Mouse (Mus musculus) heart, embryonic 10.5 days (tissue): ENCODE data around the gene Rgs6. TPM values are rescaled to one million over a fixed set of nuclear protein-coding genes. Genes with fewer than 3 reads are reported as not detected.

Source experiments
- DNase-seq: peaks from one replicate; pipeline ENCODE4 v3.0.0-alpha.2; 2017; ENCODE audit warnings: low spot score
- H3K27ac ChIP-seq: fragments of 300-500 bp; sonication (generic); 2 replicates; pipeline ENCODE4 v1.5.1; 2016; ENCODE audit warnings: mild to moderate bottlenecking
- H3K27me3 ChIP-seq: fragments of 300-500 bp; sonication (generic); 2 replicates; pipeline ENCODE4 v1.6.1; 2016; ENCODE audit warnings: mild to moderate bottlenecking; ENCODE audit not compliant: poor library complexity, insufficient read depth, severe bottlenecking
- H3K36me3 ChIP-seq: fragments of 300-500 bp; sonication (generic); 2 replicates; pipeline ENCODE4 v1.6.1; 2016; ENCODE audit warnings: mild to moderate bottlenecking, moderate library complexity
- H3K4me1 ChIP-seq: fragments of 300-500 bp; sonication (generic); 2 replicates; pipeline ENCODE4 v1.6.1; 2016; ENCODE audit warnings: mild to moderate bottlenecking
- H3K4me3 ChIP-seq: fragments of 300-500 bp; sonication (generic); 2 replicates; pipeline ENCODE4 v1.5.1; 2016; ENCODE audit warnings: mild to moderate bottlenecking, moderate library complexity
- H3K9me3 ChIP-seq: fragments of 300-500 bp; sonication (generic); 2 replicates; pipeline ENCODE4 v1.6.1; 2016; ENCODE audit warnings: mild to moderate bottlenecking, moderate library complexity
- WGBS: fragments of 180-500 bp; shearing (Covaris S2); methylation state at CpG from one replicate; pipeline ENCODE4 v1.1.7; 2016; 5-methylcytosine and 5-hydroxymethylcytosine counted together
- polyA plus RNA-seq: library from polyadenylated mRNA; unstranded; fragments of >200 nt; fragmentation: Nextera tagmentation; extraction: Ambion mirVana; gene quantifications from 2 replicates; pipeline ENCODE4 v1.2.1, GENCODE M21; 2016

The Rgs6 gene
- polyA plus RNA-seq, 1 experiment from 2014 or later: 8.3 TPM

DNA sequence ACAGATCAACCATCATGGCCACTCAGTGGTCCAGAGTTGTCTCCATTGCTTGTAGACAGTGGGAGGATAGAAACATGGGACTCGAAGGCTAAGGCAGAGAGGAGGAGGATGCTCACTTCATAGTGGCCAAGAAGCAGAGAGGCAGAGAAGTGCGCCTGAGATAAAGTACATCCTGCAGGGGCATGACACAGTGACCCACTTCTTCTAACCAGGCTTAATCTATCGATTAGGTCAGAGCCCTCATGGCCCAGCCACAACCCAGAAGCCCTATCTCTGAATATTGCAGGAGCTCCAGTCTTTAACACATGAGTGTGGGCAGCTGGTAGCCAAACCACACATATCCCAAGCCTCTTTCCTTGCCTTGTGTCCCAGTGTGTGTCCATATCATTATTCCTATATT lies 385.7 kb downstream of the Rgs6 start:
- Histone ChIP-seq H3K4me1 (0 out of 2 replicates have a peak, but pooled peaks cover 4% of the 10 kb centered on the region), H3K9me3 (no peaks in the 10 kb centered on the region), H3K27ac (no peak overlapping the region), H3K4me3 (no peak overlapping the region), H3K36me3 (no peaks in the 10 kb centered on the region), H3K27me3 (no peaks in the 10 kb centered on the region)
- peak; percentile 57 for DNase-seq
- WGBS: 89% methylated on average over 3 of the region's 3 CpGs

DNA sequence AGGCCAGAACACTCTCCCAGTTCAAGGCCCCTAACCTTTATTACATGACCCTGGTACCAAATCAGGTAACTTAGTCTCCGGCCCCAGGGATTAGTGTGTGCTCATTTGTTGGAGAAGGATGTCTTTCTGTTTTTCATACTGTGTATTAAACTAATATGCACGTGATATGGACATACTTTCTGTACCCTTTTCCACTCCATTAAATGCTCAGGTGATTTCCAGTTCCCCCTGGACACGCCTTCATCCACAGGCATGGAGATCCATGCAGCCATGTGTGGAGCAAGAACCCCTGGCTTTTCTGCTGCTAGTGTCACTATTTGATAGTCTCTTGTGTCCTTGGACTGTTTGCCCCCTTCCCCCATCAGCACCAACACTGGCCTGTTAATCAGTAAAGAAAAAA lies 390.2 kb downstream of the Rgs6 start:
- H3K4me3 ChIP-seq: no peak overlapping the region
- H3K27ac ChIP-seq: no peak overlapping the region
- no peaks in the 10 kb centered on the region for H3K36me3 ChIP-seq
- H3K9me3 ChIP-seq: no peaks in the 10 kb centered on the region
- no peaks in the 10 kb centered on the region for H3K4me1 ChIP-seq
- no peak for DNase-seq
- no peaks in the 10 kb centered on the region for H3K27me3 ChIP-seq
- 75% methylated on average over 3 of the region's 3 CpGs for WGBS

- no peaks in the 10 kb centered on the region for H3K9me3 ChIP-seq
- no peaks in the 10 kb centered on the region for H3K36me3 ChIP-seq
- H3K27me3 ChIP-seq: no peaks in the 10 kb centered on the region
- DNase-seq: no peak
- WGBS: 83% methylated on average over 4 of the region's 4 CpGs
- no peak overlapping the region for H3K27ac ChIP-seq
- H3K4me1 ChIP-seq: no peaks in the 10 kb centered on the region
- H3K4me3 ChIP-seq: no peak overlapping the region
These were observed 394.6 kb downstream of the Rgs6 start for GRCm38 (mm10) chr12:82982716-82983115.

- Histone ChIP-seq H3K27ac (no peak overlapping the region), H3K4me3 (no peak overlapping the region), H3K4me1 (0 out of 2 replicates have a peak, but pooled peaks cover 3% of the 10 kb centered on the region), H3K27me3 (no peaks in the 10 kb centered on the region), H3K9me3 (no peaks in the 10 kb centered on the region), H3K36me3 (no peaks in the 10 kb centered on the region)
- DNase-seq: no peak
- WGBS: 83% methylated on average over 8 of the region's 8 CpGs
These were observed 397.2 kb downstream of the Rgs6 start for GRCm38 (mm10) chr12:82985300-82985699.

DNA sequence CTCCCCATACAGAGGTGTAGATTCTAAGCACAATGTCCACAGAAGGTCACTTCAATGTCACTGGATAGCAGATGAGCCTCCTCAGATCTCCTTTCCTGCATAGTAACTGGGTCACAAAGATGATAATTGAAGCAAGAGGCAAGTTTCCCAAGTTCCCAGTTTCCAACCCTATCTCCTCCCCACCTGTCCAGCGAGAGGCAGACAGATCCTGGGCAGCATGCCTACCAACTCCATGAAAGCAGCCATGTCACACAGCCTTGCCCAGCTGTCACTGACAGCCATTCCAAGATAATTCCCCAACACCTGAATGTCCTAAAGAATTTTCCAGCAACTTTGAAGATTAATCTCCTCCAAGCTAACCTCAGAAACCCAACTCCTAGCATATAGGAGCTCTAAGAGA lies 399.6 kb downstream of the Rgs6 start:
- no peaks in the 10 kb centered on the region for H3K9me3 ChIP-seq
- peaks cover 7% of the 10 kb centered on the region; the same call in 1 of the 2 replicates for H3K4me1 ChIP-seq
- no peak overlapping the region for H3K4me3 ChIP-seq
- no peaks in the 10 kb centered on the region for H3K27me3 ChIP-seq
- no peaks in the 10 kb centered on the region for H3K36me3 ChIP-seq
- no peak overlapping the region for H3K27ac ChIP-seq
- 52% methylated on average over 1 of the region's 1 CpGs for WGBS
- DNase-seq: no peak

- no peak overlapping the region for H3K27ac ChIP-seq
- H3K27me3 ChIP-seq: no peaks in the 10 kb centered on the region
- no peaks in the 10 kb centered on the region for H3K9me3 ChIP-seq
- no peak overlapping the region for H3K4me3 ChIP-seq
- WGBS: 43% methylated on average over 4 of the region's 4 CpGs
- H3K4me1 ChIP-seq: peaks cover 4% of the 10 kb centered on the region; the same call in 1 of the 2 replicates
- no peak for DNase-seq
- H3K36me3 ChIP-seq: no peaks in the 10 kb centered on the region
These were observed 405.8 kb downstream of the Rgs6 start for GRCm38 (mm10) chr12:82993905-82994304.

DNA sequence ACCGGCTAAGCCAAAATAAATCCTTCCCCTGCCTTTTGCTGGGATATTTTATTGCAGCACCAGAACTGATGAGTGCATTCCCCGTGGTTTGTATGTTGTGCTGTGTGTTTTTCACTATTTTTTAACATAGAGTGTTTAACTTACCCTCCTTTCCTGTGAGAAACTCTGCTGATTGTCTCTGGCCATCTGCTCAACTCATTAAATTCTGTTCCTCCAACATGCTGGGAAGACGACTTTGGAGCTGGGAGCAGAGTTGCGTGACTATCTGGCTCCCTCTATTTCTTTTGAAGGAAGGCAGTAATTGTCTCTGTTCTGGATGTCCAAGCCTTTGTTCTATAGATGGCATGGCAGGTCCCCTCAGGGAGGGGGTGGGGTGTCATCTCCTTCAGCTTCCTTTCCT lies 408.7 kb downstream of the Rgs6 start:
- WGBS: 54% methylated on average over 4 of the region's 4 CpGs
- Histone ChIP-seq H3K27me3 (no peaks in the 10 kb centered on the region), H3K36me3 (no peaks in the 10 kb centered on the region), H3K9me3 (no peaks in the 10 kb centered on the region), H3K27ac (no peak overlapping the region), H3K4me1 (no peaks in the 10 kb centered on the region), H3K4me3 (no peak overlapping the region)
- no peak for DNase-seq

- H3K27me3 ChIP-seq: no peaks in the 10 kb centered on the region
- no peaks in the 10 kb centered on the region for H3K36me3 ChIP-seq
- no peaks in the 10 kb centered on the region for H3K9me3 ChIP-seq
- H3K27ac ChIP-seq: no peak overlapping the region
- DNase-seq: no peak
- no peak overlapping the region for H3K4me3 ChIP-seq
- 87% methylated on average over 10 of the region's 10 CpGs for WGBS
- no peaks in the 10 kb centered on the region for H3K4me1 ChIP-seq
These were observed 410.7 kb downstream of the Rgs6 start for GRCm38 (mm10) chr12:82998682-82999332.

DNA sequence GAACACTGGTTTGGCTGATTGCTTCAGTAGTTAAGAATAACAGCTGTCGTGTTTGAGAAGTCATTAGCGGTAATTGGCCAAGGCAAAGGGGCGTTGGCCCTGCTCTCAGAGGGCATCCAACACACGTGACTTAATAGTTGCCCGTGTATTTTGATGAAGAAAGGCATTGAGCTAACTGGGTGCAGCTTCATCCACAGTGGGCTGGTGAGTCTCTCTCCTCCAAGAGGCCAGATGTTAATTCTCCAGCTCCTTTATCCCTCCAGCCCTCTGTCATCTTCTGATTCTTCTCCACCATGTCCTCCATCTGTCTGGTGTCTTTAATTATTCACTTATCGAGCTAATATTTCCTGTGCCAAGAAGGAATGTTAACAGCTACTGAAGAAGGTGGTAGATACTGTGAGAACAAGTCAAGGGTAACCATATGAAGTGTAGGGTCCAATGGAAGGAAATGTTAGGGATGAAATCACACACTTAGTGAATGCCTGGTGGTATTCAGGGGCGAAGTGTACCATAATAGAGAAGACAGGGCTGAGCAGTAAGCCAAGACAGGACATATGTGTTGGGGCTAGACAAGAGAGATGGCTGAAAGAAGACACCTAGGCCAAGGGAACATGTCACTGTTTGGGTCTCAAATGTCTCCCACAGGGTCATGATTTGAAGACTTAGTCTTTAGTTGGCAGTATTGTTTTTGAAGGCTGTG lies 411.4 kb downstream of the Rgs6 start:
- no peak overlapping the region for H3K27ac ChIP-seq
- H3K27me3 ChIP-seq: no peaks in the 10 kb centered on the region
- 83% methylated on average over 7 of the region's 7 CpGs for WGBS
- no peaks in the 10 kb centered on the region for H3K36me3 ChIP-seq
- H3K4me1 ChIP-seq: no peaks in the 10 kb centered on the region
- DNase-seq: no peak
- no peak overlapping the region for H3K4me3 ChIP-seq
- no peaks in the 10 kb centered on the region for H3K9me3 ChIP-seq

- no peak overlapping the region for H3K27ac ChIP-seq
- H3K9me3 ChIP-seq: no peaks in the 10 kb centered on the region
- no peaks in the 10 kb centered on the region for H3K4me1 ChIP-seq
- 85% methylated on average over 11 of the region's 11 CpGs for WGBS
- DNase-seq: no peak
- no peaks in the 10 kb centered on the region for H3K36me3 ChIP-seq
- H3K27me3 ChIP-seq: no peaks in the 10 kb centered on the region
- H3K4me3 ChIP-seq: no peak overlapping the region
These were observed 412.0 kb downstream of the Rgs6 start for GRCm38 (mm10) chr12:83000033-83000570.

DNA sequence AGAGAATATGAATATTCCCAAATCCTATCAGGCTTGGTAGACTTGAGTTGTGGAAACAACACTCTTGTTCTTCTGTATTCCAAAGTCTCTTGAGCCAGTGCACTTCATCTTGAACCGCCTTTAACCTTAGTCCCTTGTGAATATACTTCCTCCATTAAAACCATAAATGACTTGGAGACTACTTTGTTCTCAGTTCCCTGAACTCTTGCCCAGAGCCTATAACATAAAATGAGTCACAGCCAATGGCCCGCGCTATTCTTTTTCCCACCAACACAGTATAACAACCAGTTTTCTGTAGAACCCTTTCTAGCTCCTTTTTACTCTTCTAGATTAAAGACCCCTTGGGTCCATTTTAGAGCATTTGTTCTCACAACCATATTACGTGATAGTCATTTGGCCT lies 412.9 kb downstream of the Rgs6 start:
- no peaks in the 10 kb centered on the region for H3K36me3 ChIP-seq
- no peak overlapping the region for H3K27ac ChIP-seq
- 92% methylated on average over 4 of the region's 4 CpGs for WGBS
- no peaks in the 10 kb centered on the region for H3K4me1 ChIP-seq
- DNase-seq: no peak
- no peaks in the 10 kb centered on the region for H3K9me3 ChIP-seq
- H3K27me3 ChIP-seq: no peaks in the 10 kb centered on the region
- H3K4me3 ChIP-seq: no peak overlapping the region

GRCm38 (mm10) chr12:83004014-83004682 lies 416.1 kb downstream of the Rgs6 start:
- no peaks in the 10 kb centered on the region for H3K9me3 ChIP-seq
- no peaks in the 10 kb centered on the region for H3K4me1 ChIP-seq
- no peak overlapping the region for H3K4me3 ChIP-seq
- no peak for DNase-seq
- WGBS: 74% methylated on average over 9 of the region's 9 CpGs
- H3K36me3 ChIP-seq: no peaks in the 10 kb centered on the region
- no peaks in the 10 kb centered on the region for H3K27me3 ChIP-seq
- H3K27ac ChIP-seq: no peak overlapping the region

DNA sequence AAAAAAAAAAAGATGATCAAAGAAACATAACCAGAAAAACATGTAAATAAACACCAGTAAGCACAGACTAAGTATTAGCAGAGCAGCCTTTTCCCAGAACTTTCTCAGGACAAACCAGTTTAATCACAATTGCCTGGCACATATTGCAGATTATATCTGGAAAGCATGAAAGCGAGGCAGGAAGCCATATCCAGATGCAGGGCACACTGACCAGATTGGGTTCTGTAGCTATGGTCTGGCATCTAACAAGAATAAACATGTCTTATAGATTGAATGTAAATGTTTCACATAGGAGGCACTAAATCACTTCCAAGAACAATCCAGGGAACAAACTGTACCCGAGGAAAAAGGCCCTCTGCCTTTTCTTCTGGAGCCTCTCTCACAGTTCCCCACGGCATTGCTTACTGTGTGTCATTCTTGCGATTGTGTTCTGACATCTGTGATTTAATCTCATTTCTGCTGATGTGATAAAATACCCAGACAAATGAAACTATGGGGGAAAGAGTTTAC lies 423.0 kb downstream of the Rgs6 start:
- H3K4me1 ChIP-seq: peaks cover 15% of the 10 kb centered on the region
- WGBS: 81% methylated on average over 4 of the region's 4 CpGs

More for the DNA sequence above, 423.0 kb downstream of the Rgs6 start:
- Histone ChIP-seq H3K27me3 (no peaks in the 10 kb centered on the region), H3K4me3 (no peak overlapping the region), H3K36me3 (no peaks in the 10 kb centered on the region), H3K27ac (no peak overlapping the region), H3K9me3 (no peaks in the 10 kb centered on the region)
- no peak for DNase-seq
